Mouse (Mus musculus) hindlimb bud, embryonic 11.5 days (tissue): ENCODE results near the gene Pgrmc1.

Source experiments
- DNase-seq: peaks from one replicate; pipeline ENCODE4 v3.0.0-alpha.2; 2012; ENCODE audit warnings: low read depth, low spot score; ENCODE audit errors: extremely low spot score

Pgrmc1 gene

DNA sequence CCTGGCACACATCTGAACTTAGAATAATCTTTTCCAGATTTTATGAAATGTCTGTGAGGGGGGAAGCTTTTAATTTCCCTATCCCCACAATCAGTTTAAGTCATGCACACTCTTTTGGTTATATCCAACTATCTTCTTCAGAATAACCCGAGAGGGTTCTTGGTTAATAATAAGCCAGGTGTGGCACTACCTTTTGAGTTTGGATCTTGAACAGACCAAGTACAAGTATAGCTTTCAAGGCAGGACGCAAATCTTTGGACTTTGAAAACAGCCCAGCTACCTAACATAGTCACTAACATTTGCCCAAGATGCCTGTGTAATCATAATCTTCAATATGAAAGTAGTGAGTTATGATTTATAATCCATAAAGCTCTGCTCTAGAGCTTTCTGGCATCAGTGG lies 4.9 kb downstream of the Pgrmc1 start:
- no peak for DNase-seq

DNA sequence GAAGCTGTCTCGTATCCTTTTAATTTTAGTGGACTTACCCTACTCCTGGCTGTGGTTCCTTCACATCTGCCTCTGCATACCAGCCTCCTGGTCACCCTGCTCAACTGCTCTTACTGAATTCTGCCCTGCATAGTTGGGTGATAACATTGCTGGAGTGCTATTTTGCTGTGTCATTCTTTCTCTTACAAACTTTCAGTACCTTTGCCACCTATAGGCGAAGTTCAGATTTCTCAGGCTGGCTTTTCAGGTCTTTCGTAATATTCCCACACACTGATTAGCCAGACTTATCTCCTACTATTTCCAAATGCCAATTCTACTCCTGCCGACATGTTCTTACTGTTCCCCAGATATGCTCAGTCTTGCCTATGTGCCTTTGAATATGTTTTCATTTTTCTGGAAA lies 6.0 kb downstream of the Pgrmc1 start:
- DNase-seq: no peak

DNA sequence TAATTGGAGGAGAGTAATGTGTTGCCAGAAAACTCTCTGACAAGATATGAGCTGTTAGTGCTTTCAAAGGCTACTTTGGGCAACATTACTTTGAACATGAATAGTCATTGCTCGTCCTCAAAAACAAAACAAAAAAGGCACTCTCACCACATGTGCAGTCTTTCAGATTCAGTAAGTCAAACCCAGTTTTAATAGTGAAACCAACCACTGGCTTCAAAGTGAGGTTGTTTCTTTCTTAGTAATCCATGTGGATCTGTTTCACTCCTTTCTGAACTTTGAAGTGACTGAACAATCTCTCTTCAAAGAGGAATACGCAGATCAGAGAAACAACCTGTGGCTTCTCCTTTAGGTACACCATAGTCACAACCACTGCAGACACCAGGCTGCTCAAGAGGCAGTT lies 11.1 kb downstream of the Pgrmc1 start:
- no peak for DNase-seq

DNA sequence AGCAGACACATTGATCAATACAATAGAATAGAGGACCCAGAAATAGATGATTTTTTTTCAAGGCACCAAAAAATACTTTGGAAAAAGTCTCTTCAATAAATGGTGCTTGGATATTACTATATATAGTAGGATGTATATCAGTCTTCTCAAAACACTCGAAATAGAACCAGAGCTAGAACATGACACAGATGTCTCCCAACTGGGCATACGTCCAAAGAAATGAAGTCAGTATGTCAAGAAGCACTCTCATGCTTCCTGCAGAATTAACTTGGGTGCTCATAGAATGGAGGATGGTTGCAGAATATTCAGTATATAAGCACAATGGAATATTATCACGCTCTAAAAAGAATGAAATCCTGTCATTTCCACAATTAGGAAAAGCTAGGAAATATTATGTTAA lies 30.1 kb downstream of the Pgrmc1 start:
- no peak for DNase-seq

DNA sequence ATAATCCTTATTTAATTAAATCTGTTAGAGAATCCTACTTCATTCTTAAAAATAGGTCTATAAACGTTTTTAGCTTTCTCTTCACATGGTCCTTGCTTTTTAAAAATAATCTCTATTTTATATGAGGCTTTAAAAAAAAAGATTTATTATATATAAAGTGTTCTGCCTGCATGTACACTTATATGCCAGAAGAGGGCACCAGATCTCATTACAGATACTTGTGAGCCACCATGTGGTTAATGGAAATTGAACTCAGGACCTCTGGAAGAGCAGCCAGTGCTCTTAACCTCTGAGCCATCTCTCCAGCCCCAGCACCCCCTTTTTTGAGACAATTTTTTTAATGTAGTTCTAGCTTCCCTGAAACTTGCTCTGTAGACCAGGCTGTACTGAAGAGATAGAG lies 32.8 kb downstream of the Pgrmc1 start:
- no peak for DNase-seq

DNA sequence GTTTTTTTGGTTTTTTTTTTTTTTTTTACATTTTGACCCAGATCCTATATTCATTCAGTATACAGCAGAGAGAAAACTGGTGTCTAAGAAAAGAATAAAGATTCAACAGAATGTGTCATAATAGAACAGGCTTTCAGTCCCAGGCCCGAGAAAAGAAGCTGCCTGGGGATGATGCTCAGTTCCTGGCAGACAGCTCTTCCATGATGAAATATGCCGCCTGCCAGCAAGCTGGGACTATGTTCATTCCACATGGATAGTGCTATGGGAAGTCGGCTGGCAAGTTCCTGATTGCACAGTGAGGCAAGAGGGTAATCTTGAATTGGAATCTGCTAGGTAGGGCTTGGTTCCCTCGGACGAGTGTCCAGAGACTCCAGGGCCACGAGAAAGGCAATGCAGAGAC lies 42.0 kb downstream of the Pgrmc1 start:
- DNase-seq: no peak

DNA sequence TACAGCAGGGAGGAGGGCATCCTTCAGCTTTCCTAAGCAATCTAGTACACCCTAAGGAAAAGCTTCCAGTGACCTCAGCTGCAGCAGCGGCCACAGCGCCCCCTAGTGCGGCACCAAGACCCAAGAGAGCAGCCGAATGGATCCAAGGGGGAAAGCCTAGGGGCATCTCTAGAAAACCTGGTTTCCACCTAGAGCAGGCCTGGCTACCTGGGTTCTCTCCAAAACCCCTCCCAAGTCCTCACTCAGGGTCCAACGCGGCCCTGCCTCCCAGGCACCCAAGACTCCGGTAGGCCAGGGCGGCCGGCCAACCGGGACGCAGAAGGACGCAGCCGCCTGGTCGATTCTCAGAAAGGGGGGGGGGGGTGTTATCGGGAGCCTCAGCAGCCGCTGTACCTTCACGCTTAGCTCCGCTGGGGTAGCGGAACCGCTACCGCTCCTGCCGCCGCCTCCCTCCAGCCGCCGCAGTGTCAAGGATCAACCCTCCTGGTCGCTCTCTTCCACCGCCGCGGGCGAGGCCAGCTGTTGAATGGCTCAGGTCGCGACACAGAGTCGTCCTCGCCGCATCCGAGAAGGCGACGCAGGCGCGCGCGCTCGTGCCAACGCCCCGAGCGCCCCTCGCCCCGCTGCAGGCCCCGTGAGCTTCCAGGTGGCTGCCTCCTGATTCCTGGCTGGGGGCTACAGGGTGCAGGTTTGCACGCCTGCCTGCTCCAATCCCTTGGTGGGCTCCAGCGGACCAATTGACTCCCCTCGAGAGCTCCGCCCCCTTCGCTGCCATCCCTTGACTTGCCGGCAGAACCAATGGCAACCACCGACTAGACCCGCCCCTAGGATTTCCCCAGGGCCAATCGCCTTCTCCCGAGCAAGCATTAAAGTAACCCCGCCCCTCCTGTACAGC lies 46.9 kb downstream of the Pgrmc1 start, which contains the start of gene Akap17b:
TSS of gene Akap17b (minus strand) at position 739 of the 895 bp plus-strand sequence.
- peak; percentile 28 for DNase-seq
